Mouse (Mus musculus): ENCODE measurements around the gene Sox5. TPM values are rescaled to one million over a fixed set of nuclear protein-coding genes. Genes with fewer than 3 reads are reported as not detected.

The Sox5 gene
- polyA plus RNA-seq, 1 experiment, result 0.81 TPM

- 93% methylated on average over 6 of the region's 6 CpGs for WGBS
- no peaks in the 10 kb centered on the region for H3K27me3 ChIP-seq (ENCODE audit: control insufficient read depth, insufficient read depth, low read length)
- H3K4me1 ChIP-seq (replicated peaks; ENCODE audit: control insufficient read depth, insufficient read depth, low read length), result no peaks in the 10 kb centered on the region
- H3K36me3 ChIP-seq (ENCODE audit: control insufficient read depth, insufficient read depth, low read length), result no peaks in the 10 kb centered on the region
- no peak for DNase-seq
- H3K27ac ChIP-seq (ENCODE audit: control insufficient read depth, insufficient read depth, low read length), result no peak overlapping the region
- TF ChIP-seq CTCF (IDR thresholded peaks at IDR 0.05; ENCODE audit: borderline replicate concordance, control insufficient read depth, extremely low read depth, insufficient read depth, low read length, poor library complexity), result no peak
- no peak for TF ChIP-seq POLR2A (IDR thresholded peaks at IDR 0.05; ENCODE audit: control insufficient read depth, extremely low read depth, insufficient read depth, low read length, poor library complexity)
- no peak overlapping the region for H3K4me3 ChIP-seq (ENCODE audit: control insufficient read depth, insufficient read depth, low read length)
Measured at GRCm38 (mm10) chr6:144598324-144598973, 183.3 kb downstream of the Sox5 start.

- H3K27ac ChIP-seq (ENCODE audit: control insufficient read depth, insufficient read depth, low read length), result no peak overlapping the region
- H3K4me1 ChIP-seq (replicated peaks; ENCODE audit: control insufficient read depth, insufficient read depth, low read length), result no peaks in the 10 kb centered on the region
- no peaks in the 10 kb centered on the region for H3K27me3 ChIP-seq (ENCODE audit: control insufficient read depth, insufficient read depth, low read length)
- no peak for DNase-seq
- H3K36me3 ChIP-seq (ENCODE audit: control insufficient read depth, insufficient read depth, low read length), result no peaks in the 10 kb centered on the region
- 82% methylated on average over 8 of the region's 8 CpGs for WGBS
- TF ChIP-seq CTCF (IDR thresholded peaks at IDR 0.05; ENCODE audit: borderline replicate concordance, control insufficient read depth, extremely low read depth, insufficient read depth, low read length, poor library complexity) (no peak), POLR2A (IDR thresholded peaks at IDR 0.05; ENCODE audit: control insufficient read depth, extremely low read depth, insufficient read depth, low read length, poor library complexity) (no peak)
- H3K4me3 ChIP-seq (ENCODE audit: control insufficient read depth, insufficient read depth, low read length), result no peak overlapping the region
Measured at GRCm38 (mm10) chr6:144596536-144597210, 185.1 kb downstream of the Sox5 start.

GRCm38 (mm10) chr6:144584854-144585253 lies 196.9 kb downstream of the Sox5 start:
- no peaks in the 10 kb centered on the region for H3K27me3 ChIP-seq (ENCODE audit: control insufficient read depth, insufficient read depth, low read length)
- no peaks in the 10 kb centered on the region for H3K36me3 ChIP-seq (ENCODE audit: control insufficient read depth, insufficient read depth, low read length)
- H3K27ac ChIP-seq (ENCODE audit: control insufficient read depth, insufficient read depth, low read length), result no peak overlapping the region
- H3K4me3 ChIP-seq (ENCODE audit: control insufficient read depth, insufficient read depth, low read length), result no peak overlapping the region
- H3K4me1 ChIP-seq (replicated peaks; ENCODE audit: control insufficient read depth, insufficient read depth, low read length), result no peaks in the 10 kb centered on the region
- no peak for DNase-seq
- 32% methylated on average over 5 of the region's 5 CpGs for WGBS
- no peak for TF ChIP-seq CTCF (IDR thresholded peaks at IDR 0.05; ENCODE audit: borderline replicate concordance, control insufficient read depth, extremely low read depth, insufficient read depth, low read length, poor library complexity)
- no peak for TF ChIP-seq POLR2A (IDR thresholded peaks at IDR 0.05; ENCODE audit: control insufficient read depth, extremely low read depth, insufficient read depth, low read length, poor library complexity)

GRCm38 (mm10) chr6:144584074-144584840 lies 197.5 kb downstream of the Sox5 start:
- WGBS, result 93% methylated on average over 11 of the region's 11 CpGs
- TF ChIP-seq POLR2A (IDR thresholded peaks at IDR 0.05; ENCODE audit: control insufficient read depth, extremely low read depth, insufficient read depth, low read length, poor library complexity) (no peak), CTCF (IDR thresholded peaks at IDR 0.05; ENCODE audit: borderline replicate concordance, control insufficient read depth, extremely low read depth, insufficient read depth, low read length, poor library complexity) (no peak)

GRCm38 (mm10) chr6:144579301-144579700 lies 202.5 kb downstream of the Sox5 start:
- no peaks in the 10 kb centered on the region for H3K27me3 ChIP-seq (ENCODE audit: control insufficient read depth, insufficient read depth, low read length)
- no peak overlapping the region for H3K4me3 ChIP-seq (ENCODE audit: control insufficient read depth, insufficient read depth, low read length)
- no peaks in the 10 kb centered on the region for H3K4me1 ChIP-seq (replicated peaks; ENCODE audit: control insufficient read depth, insufficient read depth, low read length)
- 42% methylated on average over 12 of the region's 12 CpGs for WGBS
- no peak for DNase-seq
- H3K36me3 ChIP-seq (ENCODE audit: control insufficient read depth, insufficient read depth, low read length), result no peaks in the 10 kb centered on the region
- no peak for TF ChIP-seq POLR2A (IDR thresholded peaks at IDR 0.05; ENCODE audit: control insufficient read depth, extremely low read depth, insufficient read depth, low read length, poor library complexity)
- TF ChIP-seq CTCF (IDR thresholded peaks at IDR 0.05; ENCODE audit: borderline replicate concordance, control insufficient read depth, extremely low read depth, insufficient read depth, low read length, poor library complexity), result no peak
- H3K27ac ChIP-seq (ENCODE audit: control insufficient read depth, insufficient read depth, low read length), result no peak overlapping the region

More at GRCm38 (mm10) chr6:144584074-144584840, 197.5 kb downstream of the Sox5 start:
- no peaks in the 10 kb centered on the region for H3K36me3 ChIP-seq (ENCODE audit: control insufficient read depth, insufficient read depth, low read length)
- no peak overlapping the region for H3K4me3 ChIP-seq (ENCODE audit: control insufficient read depth, insufficient read depth, low read length)
- DNase-seq, result no peak
- H3K4me1 ChIP-seq (replicated peaks; ENCODE audit: control insufficient read depth, insufficient read depth, low read length), result no peaks in the 10 kb centered on the region
- no peak overlapping the region for H3K27ac ChIP-seq (ENCODE audit: control insufficient read depth, insufficient read depth, low read length)
- no peaks in the 10 kb centered on the region for H3K27me3 ChIP-seq (ENCODE audit: control insufficient read depth, insufficient read depth, low read length)

GRCm38 (mm10) chr6:144570850-144571249 lies 210.9 kb downstream of the Sox5 start:
- whole genome bisulfite sequencing, result 58% methylated on average over 17 of the region's 17 CpGs
- peaks cover 3% of the 10 kb centered on the region; the same call in 1 of the 2 replicates for H3K4me1 ChIP-seq (replicated peaks; ENCODE audit: control insufficient read depth, insufficient read depth, low read length)
- no peak for DNase-seq

More at GRCm38 (mm10) chr6:144570850-144571249, 210.9 kb downstream of the Sox5 start:
- Histone ChIP-seq H3K4me3 (ENCODE audit: control insufficient read depth, insufficient read depth, low read length) (no peak overlapping the region), H3K36me3 (ENCODE audit: control insufficient read depth, insufficient read depth, low read length) (no peaks in the 10 kb centered on the region), H3K27me3 (ENCODE audit: control insufficient read depth, insufficient read depth, low read length) (no peaks in the 10 kb centered on the region), H3K27ac (ENCODE audit: control insufficient read depth, insufficient read depth, low read length) (no peak overlapping the region)
- TF ChIP-seq CTCF (IDR thresholded peaks at IDR 0.05; ENCODE audit: borderline replicate concordance, control insufficient read depth, extremely low read depth, insufficient read depth, low read length, poor library complexity) (no peak), POLR2A (IDR thresholded peaks at IDR 0.05; ENCODE audit: control insufficient read depth, extremely low read depth, insufficient read depth, low read length, poor library complexity) (no peak)
